Mouse (Mus musculus): Measurements from ENCODE around the gene Unc13a. TPM values are rescaled to one million over a fixed set of nuclear protein-coding genes. Genes with fewer than 3 reads are reported as not detected.

Unc13a gene
- polyA plus RNA-seq (2014; fragmentation: Illumina TruSeq; extraction: RNeasy Lipid Tissue Mini Kit (QIAGEN cat#74804); ENCODE audit: low read depth, low replicate concordance), result 0.81 TPM

DNA sequence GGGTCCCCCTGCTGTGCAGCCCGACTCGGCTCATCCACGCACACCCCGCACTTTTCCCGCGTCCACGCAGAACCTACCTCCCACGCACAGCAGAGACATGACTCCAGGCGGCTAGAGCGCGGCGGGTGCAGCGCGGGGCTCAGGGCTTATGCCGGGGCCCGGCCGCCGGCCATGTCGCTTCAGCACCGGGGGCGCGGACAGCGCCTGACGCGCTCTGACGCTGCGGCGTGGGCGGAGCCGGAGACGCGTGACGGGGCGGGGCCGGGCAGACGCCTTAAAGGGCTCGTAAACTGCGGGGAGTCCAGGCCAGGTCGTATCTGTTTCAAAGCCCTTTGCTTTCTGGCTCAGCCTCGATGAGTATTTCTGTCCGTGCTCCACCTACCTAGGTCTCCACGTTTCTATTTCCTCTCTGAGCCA is at the start of gene Unc13a:
Gene Unc13a (minus strand): TSS at position 209 of the 417 bp plus-strand sequence.

DNA sequence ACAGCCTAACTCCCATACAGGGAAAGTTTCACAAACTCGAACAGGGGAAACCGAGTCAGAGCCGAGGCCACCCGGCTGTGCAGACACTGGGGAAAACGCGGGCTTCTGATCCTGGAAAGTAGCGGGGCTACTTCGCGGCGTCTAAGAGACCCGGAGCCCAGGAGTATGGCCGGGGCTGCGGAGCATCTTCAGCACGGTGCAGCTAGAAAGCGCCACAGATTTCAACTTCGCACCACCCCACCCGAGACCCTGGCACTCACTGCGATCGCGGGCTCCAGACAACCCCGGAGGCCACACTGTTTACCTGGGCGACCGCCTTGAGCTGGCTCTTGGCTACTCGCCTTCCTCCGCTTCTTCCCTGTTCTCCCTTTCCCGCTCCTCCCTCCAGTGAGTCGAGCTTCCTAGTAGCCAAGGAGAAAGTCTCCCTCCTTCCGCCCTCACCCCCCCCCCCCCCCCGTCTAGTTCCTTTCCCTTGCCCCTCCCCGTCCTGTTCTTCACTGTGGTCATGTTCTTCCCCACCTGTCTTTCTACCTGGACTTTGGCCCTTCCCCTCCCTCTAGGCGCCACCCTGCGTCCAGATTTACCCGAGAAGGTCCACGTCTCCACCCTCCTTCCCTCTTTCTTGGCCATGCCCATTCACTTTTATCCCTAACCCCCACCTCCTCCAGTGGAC is 30.0 kb upstream of the Unc13a start, which contains the start of gene B3gnt3:
Gene B3gnt3 (minus strand): TSS at position 376 of the 673 bp plus-strand sequence.

DNA sequence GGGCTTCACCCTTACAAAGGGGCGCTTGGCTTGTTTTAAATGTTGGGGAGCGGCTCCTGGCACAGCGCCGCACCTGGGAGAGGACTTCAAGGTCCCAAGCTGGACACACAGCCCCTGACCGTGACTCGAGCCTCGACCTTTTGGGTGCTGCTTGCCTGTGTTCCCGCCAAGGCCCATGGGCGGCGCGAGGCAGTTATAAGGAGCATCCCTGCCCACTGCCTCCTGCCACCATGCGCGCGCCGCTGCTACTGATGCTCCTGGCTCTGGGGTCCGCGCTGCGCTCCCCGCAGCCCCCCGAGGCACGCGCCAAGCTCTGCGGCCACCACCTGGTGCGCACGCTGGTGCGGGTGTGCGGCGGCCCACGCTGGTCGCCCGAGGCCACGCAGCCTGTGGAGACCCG is 17.5 kb upstream of the Unc13a start, which contains the start of gene Insl3:
Gene Insl3 (plus strand): TSS at position 187 of the 400 bp plus-strand sequence.

DNA sequence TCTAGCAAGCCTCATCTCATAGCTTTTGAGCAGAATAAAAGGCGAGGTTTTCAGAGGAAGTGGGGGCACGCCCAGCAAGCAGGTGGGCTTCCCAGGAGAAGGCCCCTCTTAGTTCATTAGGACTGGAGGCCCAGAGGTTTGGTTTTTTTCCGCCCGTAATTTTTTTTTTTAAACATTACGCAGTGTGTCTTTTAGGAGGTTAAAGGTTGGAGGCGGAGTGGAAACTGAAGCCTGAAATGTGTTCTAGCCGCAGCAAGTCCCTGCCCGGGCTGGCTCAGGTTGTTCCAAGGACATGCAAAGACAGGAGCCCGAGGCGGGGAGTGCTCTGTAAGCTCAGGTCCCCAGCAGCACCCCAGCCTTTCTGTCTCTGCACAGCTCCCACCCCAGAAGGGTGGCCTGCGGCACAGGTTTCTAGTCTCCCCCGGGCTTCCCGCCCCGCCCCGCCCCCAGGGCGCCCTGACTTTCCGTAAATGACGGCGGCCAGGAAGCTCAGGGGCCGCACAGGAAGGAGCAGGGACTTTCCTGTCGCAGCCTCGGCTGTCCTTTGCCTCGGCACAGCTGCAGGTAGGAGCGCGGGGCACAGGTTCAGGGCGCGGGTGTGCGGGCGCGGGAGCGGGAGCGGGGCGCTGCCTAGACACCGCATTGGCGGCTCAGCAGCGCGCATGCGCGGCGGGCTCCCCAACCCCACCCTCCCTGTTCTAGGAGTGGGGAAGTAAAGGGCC is 4.6 kb upstream of the Unc13a start, which contains the start of gene Jak3:
Gene Jak3 (plus strand): TSS at position 277 of the 722 bp plus-strand sequence.

DNA sequence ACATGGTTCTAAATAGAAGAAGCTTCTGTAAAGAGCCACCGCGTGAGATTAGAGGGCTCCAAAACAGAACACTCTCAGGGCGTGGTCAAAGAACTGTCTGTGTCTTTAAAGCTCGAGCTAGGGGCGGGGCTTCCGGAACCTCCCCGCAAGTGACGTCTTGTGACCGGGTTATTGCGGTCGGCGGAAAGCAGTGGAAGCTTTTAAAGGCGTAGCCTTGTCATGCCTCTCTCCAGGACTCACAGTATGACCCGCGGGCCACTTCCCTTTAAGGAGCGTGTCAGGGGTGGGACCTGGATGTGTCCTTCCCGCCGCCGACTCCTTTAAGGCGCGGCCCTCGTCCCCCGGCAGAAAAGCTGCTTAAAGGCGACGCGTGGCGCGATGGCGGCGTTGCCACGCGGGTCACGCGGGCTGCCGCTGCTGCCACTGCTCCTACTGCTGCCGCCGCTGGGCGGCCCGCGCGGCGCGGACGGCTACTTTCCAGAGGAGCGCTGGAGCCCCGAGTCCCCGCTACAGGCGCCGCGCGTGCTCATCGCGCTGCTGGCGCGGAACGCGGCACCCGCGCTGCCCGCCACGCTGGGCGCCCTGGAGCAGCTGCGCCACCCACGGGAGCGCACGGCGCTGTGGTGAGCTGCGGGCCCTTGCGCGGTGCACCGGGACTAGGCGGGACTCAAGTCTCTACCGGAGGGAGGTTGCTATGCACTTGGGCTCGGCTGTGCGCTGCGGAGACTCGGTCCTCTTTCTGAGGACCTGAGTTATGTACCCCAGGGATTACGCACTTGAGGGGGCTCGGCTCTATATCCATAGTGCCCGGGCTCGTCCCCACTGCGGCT is 60.5 kb downstream of the Unc13a start, which contains the start of gene Colgalt1:
Gene Colgalt1 (plus strand): TSS at position 177 of the 830 bp plus-strand sequence.

DNA sequence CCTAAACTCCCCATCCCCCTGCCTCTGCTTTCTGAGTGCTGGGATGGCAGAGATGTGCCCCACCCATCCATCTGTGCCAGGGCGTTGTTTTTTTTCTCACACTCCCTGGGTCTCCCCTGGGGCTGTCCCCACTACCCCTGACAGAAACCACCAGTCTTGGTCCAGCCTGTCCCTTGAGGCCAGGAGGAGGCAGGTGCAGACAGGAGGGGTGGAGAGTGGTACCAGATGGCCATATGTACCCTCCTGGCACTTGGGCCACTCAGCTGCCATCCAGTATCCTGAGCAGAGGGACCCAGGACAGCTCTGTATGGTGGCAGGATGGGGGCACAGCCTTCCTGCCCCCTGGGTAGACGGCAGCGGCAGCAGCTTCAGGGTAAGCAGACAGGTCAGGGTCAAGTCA is 74.1 kb downstream of the Unc13a start, which contains the start of gene Fam129c:
Gene Fam129c (plus strand): TSS at position 198 of the 400 bp plus-strand sequence.

DNA sequence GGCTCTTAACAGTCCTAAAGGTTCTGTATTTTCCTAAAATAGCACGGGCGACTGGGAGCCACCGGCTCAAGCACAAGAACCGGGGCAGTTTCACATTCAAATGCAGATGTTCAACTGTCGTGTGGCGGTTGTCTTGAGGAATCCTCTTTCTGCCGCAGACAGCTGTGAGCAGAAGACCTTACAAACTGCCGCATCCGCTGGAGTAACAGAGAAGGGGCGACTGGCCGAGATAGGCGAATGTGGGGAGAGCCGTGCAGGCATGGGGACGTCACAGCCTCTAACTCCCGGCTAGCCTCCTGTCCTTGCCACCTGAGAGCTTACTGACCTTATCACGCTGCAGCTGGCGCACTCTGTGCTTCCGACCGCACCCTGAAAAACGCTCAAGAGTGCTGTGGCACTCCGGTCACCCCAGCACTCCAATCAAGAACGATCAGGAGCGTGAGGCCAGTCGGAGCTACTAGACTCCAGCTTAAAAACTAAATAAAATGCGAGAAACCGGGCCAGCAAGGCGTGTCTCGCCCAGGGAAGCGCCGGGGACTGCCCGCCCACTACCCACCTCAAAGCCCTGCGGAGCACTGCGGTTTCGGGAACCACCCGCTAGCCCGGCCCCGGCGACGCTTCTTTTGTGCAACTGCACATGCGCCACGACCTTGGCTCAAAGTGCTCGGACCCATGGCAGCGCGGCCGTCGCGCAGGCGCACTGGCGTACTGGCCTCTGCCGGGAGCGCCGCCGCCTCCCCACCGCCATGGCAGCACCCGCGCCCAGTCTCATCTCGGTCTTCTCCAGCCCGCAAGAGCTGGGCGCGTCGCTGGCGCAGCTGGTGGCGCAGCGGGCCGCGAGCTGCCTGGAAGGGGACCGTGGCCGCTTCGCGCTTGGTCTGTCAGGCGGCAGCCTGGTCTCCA is 79.8 kb downstream of the Unc13a start, which contains the start of gene Pgls:
Gene Pgls (plus strand): TSS at position 706 of the 903 bp plus-strand sequence.

Other genes starting within 250 kb of the Unc13a start
- 21.8 TPM for gene Abhd8, start 208.1 kb downstream of the Unc13a start, polyA plus RNA-seq (2014; fragmentation: Illumina TruSeq; extraction: RNeasy Lipid Tissue Mini Kit (QIAGEN cat#74804); ENCODE audit: low read depth, low replicate concordance)
- gene Mrpl34, start 206.8 kb downstream of the Unc13a start, polyA plus RNA-seq (2014; fragmentation: Illumina TruSeq; extraction: RNeasy Lipid Tissue Mini Kit (QIAGEN cat#74804); ENCODE audit: low read depth, low replicate concordance), result 132 TPM
- 38.0 TPM for gene Dda1, start 202.6 kb downstream of the Unc13a start, polyA plus RNA-seq (2014; fragmentation: Illumina TruSeq; extraction: RNeasy Lipid Tissue Mini Kit (QIAGEN cat#74804); ENCODE audit: low read depth, low replicate concordance)
- 12.2 TPM for gene Ano8, start 185.8 kb downstream of the Unc13a start, polyA plus RNA-seq (2014; fragmentation: Illumina TruSeq; extraction: RNeasy Lipid Tissue Mini Kit (QIAGEN cat#74804); ENCODE audit: low read depth, low replicate concordance)
- 20.3 TPM for gene Gtpbp3, start 183.7 kb downstream of the Unc13a start, polyA plus RNA-seq (2014; fragmentation: Illumina TruSeq; extraction: RNeasy Lipid Tissue Mini Kit (QIAGEN cat#74804); ENCODE audit: low read depth, low replicate concordance)
- gene Plvap, start 160.0 kb downstream of the Unc13a start, polyA plus RNA-seq (2014; fragmentation: Illumina TruSeq; extraction: RNeasy Lipid Tissue Mini Kit (QIAGEN cat#74804); ENCODE audit: low read depth, low replicate concordance), result 17.7 TPM
- not detected for gene Ccdc194, start 146.0 kb downstream of the Unc13a start, polyA plus RNA-seq (2014; fragmentation: Illumina TruSeq; extraction: RNeasy Lipid Tissue Mini Kit (QIAGEN cat#74804); ENCODE audit: low read depth, low replicate concordance)
- 48.9 TPM for gene Bst2, start 134.3 kb downstream of the Unc13a start, polyA plus RNA-seq (2014; fragmentation: Illumina TruSeq; extraction: RNeasy Lipid Tissue Mini Kit (QIAGEN cat#74804); ENCODE audit: low read depth, low replicate concordance)
- gene Mvb12a, start 128.8 kb downstream of the Unc13a start, polyA plus RNA-seq (2014; fragmentation: Illumina TruSeq; extraction: RNeasy Lipid Tissue Mini Kit (QIAGEN cat#74804); ENCODE audit: low read depth, low replicate concordance), result 36.1 TPM
- not detected for gene Tmem221, start 112.9 kb downstream of the Unc13a start, polyA plus RNA-seq (2014; fragmentation: Illumina TruSeq; extraction: RNeasy Lipid Tissue Mini Kit (QIAGEN cat#74804); ENCODE audit: low read depth, low replicate concordance)
- gene Nxnl1, start 105.2 kb downstream of the Unc13a start, polyA plus RNA-seq (2014; fragmentation: Illumina TruSeq; extraction: RNeasy Lipid Tissue Mini Kit (QIAGEN cat#74804); ENCODE audit: low read depth, low replicate concordance), result not detected
- gene Slc27a1, start 102.9 kb downstream of the Unc13a start, polyA plus RNA-seq (2014; fragmentation: Illumina TruSeq; extraction: RNeasy Lipid Tissue Mini Kit (QIAGEN cat#74804); ENCODE audit: low read depth, low replicate concordance), result 190 TPM
- 63.1 TPM for gene Pgls, start 79.6 kb downstream of the Unc13a start, polyA plus RNA-seq (2014; fragmentation: Illumina TruSeq; extraction: RNeasy Lipid Tissue Mini Kit (QIAGEN cat#74804); ENCODE audit: low read depth, low replicate concordance)
- 1.8 TPM for gene Fam129c, start 74.1 kb downstream of the Unc13a start, polyA plus RNA-seq (2014; fragmentation: Illumina TruSeq; extraction: RNeasy Lipid Tissue Mini Kit (QIAGEN cat#74804); ENCODE audit: low read depth, low replicate concordance)
- gene Colgalt1, start 60.8 kb downstream of the Unc13a start, polyA plus RNA-seq (2014; fragmentation: Illumina TruSeq; extraction: RNeasy Lipid Tissue Mini Kit (QIAGEN cat#74804); ENCODE audit: low read depth, low replicate concordance), result 40.4 TPM
- 12.1 TPM for gene Jak3, start 4.5 kb upstream of the Unc13a start, polyA plus RNA-seq (2014; fragmentation: Illumina TruSeq; extraction: RNeasy Lipid Tissue Mini Kit (QIAGEN cat#74804); ENCODE audit: low read depth, low replicate concordance)
- gene Insl3, start 17.5 kb upstream of the Unc13a start, polyA plus RNA-seq (2014; fragmentation: Illumina TruSeq; extraction: RNeasy Lipid Tissue Mini Kit (QIAGEN cat#74804); ENCODE audit: low read depth, low replicate concordance), result 1.6 TPM
- 6.6 TPM for gene B3gnt3, start 30.0 kb upstream of the Unc13a start, polyA plus RNA-seq (2014; fragmentation: Illumina TruSeq; extraction: RNeasy Lipid Tissue Mini Kit (QIAGEN cat#74804); ENCODE audit: low read depth, low replicate concordance)
- gene Fcho1, start 54.0 kb upstream of the Unc13a start, polyA plus RNA-seq (2014; fragmentation: Illumina TruSeq; extraction: RNeasy Lipid Tissue Mini Kit (QIAGEN cat#74804); ENCODE audit: low read depth, low replicate concordance), result 0.99 TPM
- gene Zfp709, start 210.3 kb upstream of the Unc13a start, polyA plus RNA-seq (2014; fragmentation: Illumina TruSeq; extraction: RNeasy Lipid Tissue Mini Kit (QIAGEN cat#74804); ENCODE audit: low read depth, low replicate concordance), result 2.9 TPM
- gene Zfp882, start 236.9 kb upstream of the Unc13a start, polyA plus RNA-seq (2014; fragmentation: Illumina TruSeq; extraction: RNeasy Lipid Tissue Mini Kit (QIAGEN cat#74804); ENCODE audit: low read depth, low replicate concordance), result 2.6 TPM
- 26.2 TPM for gene Zfp617, start 236.9 kb upstream of the Unc13a start, polyA plus RNA-seq (2014; fragmentation: Illumina TruSeq; extraction: RNeasy Lipid Tissue Mini Kit (QIAGEN cat#74804); ENCODE audit: low read depth, low replicate concordance)